Mouse (Mus musculus) stomach, embryonic 15.5 days (tissue): ENCODE results near the gene Prkag1. TPM values are rescaled to one million over a fixed set of nuclear protein-coding genes. Genes with fewer than 3 reads are reported as not detected.

ENCODE experiments used
- ATAC-seq: fragments of 200-750 bp; cut with Nextera tagmentation; 2 replicates; pipeline ENCODE4 v1.8.0; 2017; ENCODE audit warnings: low read depth, moderate number of reproducible peaks, moderate TSS enrichment; ENCODE audit not compliant: insufficient read depth, low FRiP score
- H3K27ac ChIP-seq: fragments of 300-500 bp; sonication (generic); 2 replicates; pipeline ENCODE4 v1.5.1; 2015; ENCODE audit warnings: mild to moderate bottlenecking, inconsistent platforms
- H3K27me3 ChIP-seq: fragments of 300-500 bp; sonication (generic); replicated peaks from 2 replicates; pipeline ENCODE4 v1.6.1; 2015; ENCODE audit warnings: inconsistent platforms
- H3K36me3 ChIP-seq: fragments of 300-500 bp; sonication (generic); 2 replicates; pipeline ENCODE4 v1.6.1; 2015; ENCODE audit warnings: inconsistent platforms
- H3K4me1 ChIP-seq: fragments of 300-500 bp; sonication (generic); 2 replicates; pipeline ENCODE4 v1.6.1; 2015; ENCODE audit warnings: inconsistent platforms
- H3K4me2 ChIP-seq: fragments of 300-500 bp; sonication (generic); 2 replicates; pipeline ENCODE4 v1.6.1; 2015; ENCODE audit warnings: mild to moderate bottlenecking, inconsistent platforms
- H3K4me3 ChIP-seq: fragments of 300-500 bp; sonication (generic); replicated peaks from 2 replicates; pipeline ENCODE4 v1.5.1; 2015; ENCODE audit warnings: inconsistent platforms
- H3K9ac ChIP-seq: fragments of 300-500 bp; sonication (generic); 2 replicates; pipeline ENCODE4 v1.6.1; 2015; ENCODE audit warnings: inconsistent platforms
- H3K9me3 ChIP-seq: fragments of 300-500 bp; sonication (generic); 2 replicates; pipeline ENCODE4 v1.6.1; 2016; ENCODE audit warnings: inconsistent platforms
- WGBS: fragments of 180-500 bp; shearing (Covaris S2); methylation state at CpG from one replicate; pipeline ENCODE4 v1.1.7; 2015; 5-methylcytosine and 5-hydroxymethylcytosine counted together
- polyA plus RNA-seq: library from polyadenylated mRNA; unstranded; fragments of >200 nt; fragmentation: Nextera tagmentation; extraction: Ambion mirVana; gene quantifications from 2 replicates; pipeline ENCODE4 v1.2.1, GENCODE M21; 2015

Prkag1 gene
- polyA plus RNA-seq, 1 experiment from 2014 or later: 82.4 TPM

- Histone ChIP-seq H3K9me3 (no peaks in the 10 kb centered on the region), H3K4me2 (peak within 1 kb of the TSS; percentile 80), H3K4me1 (peaks cover 28% of the 10 kb centered on the region), H3K27ac (no peak within 1 kb of the TSS), H3K4me3 (peak within 1 kb of the TSS; percentile 42), H3K27me3 (peaks cover 53% of the 10 kb centered on the region), H3K9ac (no peak within 1 kb of the TSS), H3K36me3 (peaks cover 16% of the 10 kb centered on the region)
- WGBS: 62% methylated on average over 3 of the region's 3 CpGs
- ATAC-seq: no peak
These were observed 21.9 kb downstream of the Prkag1 start, which contains the start of gene Ddn for GRCm38 (mm10) chr15:98809390-98809789. TSS of gene Ddn (minus strand) at chr15:98809490.

GRCm38 (mm10) chr15:98808651-98809134 is 22.6 kb downstream of the Prkag1 start:
- H3K36me3 ChIP-seq: peaks cover 11% of the 10 kb centered on the region
- H3K9ac ChIP-seq: no peak overlapping the region
- H3K27ac ChIP-seq: no peak overlapping the region
- WGBS: 17% methylated on average over 6 of the region's 6 CpGs
- H3K4me2 ChIP-seq: peak overlapping the region; percentile 80; the same call in 1 of the 2 replicates
- peaks cover 60% of the 10 kb centered on the region for H3K27me3 ChIP-seq
- H3K9me3 ChIP-seq: no peaks in the 10 kb centered on the region
- ATAC-seq: no peak
- H3K4me1 ChIP-seq: peaks cover 32% of the 10 kb centered on the region
- H3K4me3 ChIP-seq: peak overlapping the region; percentile 42

GRCm38 (mm10) chr15:98807895-98808650 is 23.2 kb downstream of the Prkag1 start:
- peaks cover 66% of the 10 kb centered on the region for H3K27me3 ChIP-seq
- peaks cover 7% of the 10 kb centered on the region; the same call in 1 of the 2 replicates for H3K36me3 ChIP-seq
- WGBS: 2% methylated on average over 31 of the region's 34 CpGs
- H3K9me3 ChIP-seq: no peaks in the 10 kb centered on the region
- H3K9ac ChIP-seq: no peak overlapping the region
- H3K4me2 ChIP-seq: peak overlapping the region; percentile 80
- H3K27ac ChIP-seq: no peak overlapping the region
- H3K4me3 ChIP-seq: peak overlapping the region; percentile 42
- peaks cover 33% of the 10 kb centered on the region for H3K4me1 ChIP-seq
- ATAC-seq: no peak

GRCm38 (mm10) chr15:98806809-98807770 is 24.2 kb downstream of the Prkag1 start:
- Histone ChIP-seq H3K4me2 (peak overlapping the region; percentile 80), H3K36me3 (no peaks in the 10 kb centered on the region), H3K27ac (no peak overlapping the region), H3K27me3 (peaks cover 76% of the 10 kb centered on the region), H3K4me1 (peaks cover 33% of the 10 kb centered on the region), H3K9ac (no peak overlapping the region), H3K4me3 (peak overlapping the region; percentile 42), H3K9me3 (no peaks in the 10 kb centered on the region)
- WGBS: under 1% methylated on average over 53 of the region's 58 CpGs
- peak; percentile 15; the same call in 1 of the 2 replicates for ATAC-seq

- 14% methylated on average over 30 of the region's 30 CpGs for WGBS
- no peak overlapping the region for H3K9ac ChIP-seq
- no peaks in the 10 kb centered on the region for H3K36me3 ChIP-seq
- 0 out of 2 replicates have a peak, but pooled peaks have one; percentile 4 for ATAC-seq
- H3K27me3 ChIP-seq: peaks cover 84% of the 10 kb centered on the region
- peak overlapping the region; percentile 42 for H3K4me3 ChIP-seq
- H3K4me1 ChIP-seq: peaks cover 33% of the 10 kb centered on the region
- peak overlapping the region; percentile 90 for H3K4me2 ChIP-seq
- no peaks in the 10 kb centered on the region for H3K9me3 ChIP-seq
- no peak overlapping the region for H3K27ac ChIP-seq
These were observed 25.1 kb downstream of the Prkag1 start for GRCm38 (mm10) chr15:98806071-98806808.

- no peak overlapping the region for H3K27ac ChIP-seq
- ATAC-seq: no peak
- H3K4me2 ChIP-seq: peak overlapping the region; percentile 90
- peaks cover 33% of the 10 kb centered on the region for H3K4me1 ChIP-seq
- peaks cover 92% of the 10 kb centered on the region for H3K27me3 ChIP-seq
- H3K9ac ChIP-seq: no peak overlapping the region
- peak overlapping the region; percentile 39 for H3K4me3 ChIP-seq
- H3K36me3 ChIP-seq: no peaks in the 10 kb centered on the region
- H3K9me3 ChIP-seq: no peaks in the 10 kb centered on the region
- WGBS: 2% methylated on average over 64 of the region's 64 CpGs
These were observed 25.8 kb downstream of the Prkag1 start for GRCm38 (mm10) chr15:98805324-98806040.

- Histone ChIP-seq H3K36me3 (no peaks in the 10 kb centered on the region), H3K4me2 (peak overlapping the region; percentile 50), H3K27me3 (peaks cover 100% of the 10 kb centered on the region), H3K4me3 (peak overlapping the region; percentile 23; the same call in 1 of the 2 replicates), H3K27ac (no peak overlapping the region), H3K4me1 (peaks cover 33% of the 10 kb centered on the region), H3K9me3 (no peaks in the 10 kb centered on the region), H3K9ac (no peak overlapping the region)
- no peak; the same call in 1 of the 2 replicates for ATAC-seq
- under 1% methylated on average over 32 of the region's 32 CpGs for WGBS
These were observed 27.3 kb downstream of the Prkag1 start for GRCm38 (mm10) chr15:98804054-98804453.

- Histone ChIP-seq H3K4me1 (peaks cover 27% of the 10 kb centered on the region), H3K4me2 (no peak overlapping the region), H3K9ac (no peak overlapping the region), H3K36me3 (no peaks in the 10 kb centered on the region), H3K27ac (no peak overlapping the region), H3K4me3 (no peak overlapping the region), H3K9me3 (no peaks in the 10 kb centered on the region), H3K27me3 (peaks cover 100% of the 10 kb centered on the region)
- 7% methylated on average over 8 of the region's 8 CpGs for WGBS
- no peak for ATAC-seq
These were observed 28.4 kb downstream of the Prkag1 start for GRCm38 (mm10) chr15:98802926-98803325.

- ATAC-seq: no peak
These were observed 31.9 kb downstream of the Prkag1 start for GRCm38 (mm10) chr15:98799396-98799795.

GRCm38 (mm10) chr15:98798903-98799302 is 32.4 kb downstream of the Prkag1 start:
- H3K36me3 ChIP-seq: no peaks in the 10 kb centered on the region
- ATAC-seq: no peak
- H3K27me3 ChIP-seq: peaks cover 95% of the 10 kb centered on the region
- H3K4me1 ChIP-seq: 0 out of 2 replicates have a peak, but pooled peaks cover 9% of the 10 kb centered on the region
- no peak overlapping the region for H3K9ac ChIP-seq
- WGBS: 60% methylated on average over 3 of the region's 3 CpGs
- no peaks in the 10 kb centered on the region for H3K9me3 ChIP-seq
- no peak overlapping the region for H3K27ac ChIP-seq
- no peak overlapping the region for H3K4me3 ChIP-seq
- no peak overlapping the region for H3K4me2 ChIP-seq

More at GRCm38 (mm10) chr15:98799396-98799795, 31.9 kb downstream of the Prkag1 start:
- no peak overlapping the region for H3K4me2 ChIP-seq
- WGBS: 13% methylated on average over 12 of the region's 12 CpGs
- H3K9ac ChIP-seq: no peak overlapping the region
- no peak overlapping the region for H3K27ac ChIP-seq
- peaks cover 96% of the 10 kb centered on the region for H3K27me3 ChIP-seq
- no peaks in the 10 kb centered on the region for H3K36me3 ChIP-seq
- no peak overlapping the region for H3K4me3 ChIP-seq
- H3K4me1 ChIP-seq: 0 out of 2 replicates have a peak, but pooled peaks cover 10% of the 10 kb centered on the region
- H3K9me3 ChIP-seq: no peaks in the 10 kb centered on the region
